Mouse (Mus musculus): Measurements from ENCODE around the gene Nr1h2. TPM values are rescaled to one million over a fixed set of nuclear protein-coding genes. Genes with fewer than 3 reads are reported as not detected.

The Nr1h2 gene
- polyA plus RNA-seq, 1 experiment from 2014 or later = 59.9 TPM

DNA sequence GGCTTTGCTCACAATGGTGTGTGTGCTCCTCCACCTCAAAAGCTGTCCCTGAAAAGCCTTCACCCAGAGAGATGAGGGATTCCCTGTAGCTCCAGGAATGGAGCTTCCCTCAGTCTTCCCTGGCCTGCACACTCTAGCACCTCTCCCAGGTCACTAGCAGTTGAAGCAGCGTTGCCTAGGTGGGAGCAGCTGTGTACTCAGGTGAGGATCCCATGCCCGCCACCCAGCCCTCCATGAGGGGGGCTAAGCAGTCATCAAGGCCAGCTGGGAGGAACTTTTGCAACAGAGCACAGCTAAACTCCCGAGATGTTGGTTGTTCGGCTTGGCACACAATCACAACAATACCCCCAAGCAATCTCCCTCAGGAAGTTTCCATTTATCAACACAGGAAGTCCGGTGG is 29.0 kb upstream of the Nr1h2 start:
- Histone ChIP-seq H3K36me3 (no peaks in the 10 kb centered on the region), H3K4me3 (no peak overlapping the region), H3K27me3 (ENCODE audit: insufficient read depth, poor library complexity, severe bottlenecking) (peaks cover 41% of the 10 kb centered on the region), H3K4me1 (peaks cover 3% of the 10 kb centered on the region; the same call in 1 of the 2 replicates), H3K27ac (no peak overlapping the region), H3K9me3 (no peaks in the 10 kb centered on the region)
- no peak for DNase-seq (ENCODE audit: low spot score)
- WGBS = 57% methylated on average over 5 of the region's 5 CpGs

DNA sequence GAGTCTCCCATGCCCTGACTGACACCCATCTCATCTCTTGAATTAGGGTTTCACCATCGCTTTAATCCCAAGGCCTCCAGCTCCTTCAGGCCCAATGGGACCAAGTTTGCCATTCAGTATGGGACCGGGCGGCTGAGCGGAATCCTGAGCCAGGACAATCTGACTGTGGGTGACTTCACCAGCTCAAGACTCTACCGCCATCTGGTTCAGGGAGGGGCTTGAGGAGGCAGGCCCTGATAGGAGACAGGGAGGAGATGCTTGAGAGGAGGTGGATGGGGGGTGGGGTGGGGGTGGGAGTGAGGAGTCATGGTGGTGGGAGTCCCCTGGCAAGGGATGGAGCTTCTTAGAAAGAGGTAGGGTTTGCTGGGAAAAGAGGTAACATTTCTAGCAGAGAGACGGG is 27.9 kb upstream of the Nr1h2 start:
- H3K4me3 ChIP-seq = no peak overlapping the region
- 47% methylated on average over 6 of the region's 6 CpGs for WGBS
- DNase-seq (ENCODE audit: low spot score) = no peak
- peaks cover 3% of the 10 kb centered on the region; the same call in 1 of the 2 replicates for H3K4me1 ChIP-seq
- peaks cover 30% of the 10 kb centered on the region for H3K27me3 ChIP-seq (ENCODE audit: insufficient read depth, poor library complexity, severe bottlenecking)
- H3K9me3 ChIP-seq = no peaks in the 10 kb centered on the region
- no peaks in the 10 kb centered on the region for H3K36me3 ChIP-seq
- no peak overlapping the region for H3K27ac ChIP-seq

DNA sequence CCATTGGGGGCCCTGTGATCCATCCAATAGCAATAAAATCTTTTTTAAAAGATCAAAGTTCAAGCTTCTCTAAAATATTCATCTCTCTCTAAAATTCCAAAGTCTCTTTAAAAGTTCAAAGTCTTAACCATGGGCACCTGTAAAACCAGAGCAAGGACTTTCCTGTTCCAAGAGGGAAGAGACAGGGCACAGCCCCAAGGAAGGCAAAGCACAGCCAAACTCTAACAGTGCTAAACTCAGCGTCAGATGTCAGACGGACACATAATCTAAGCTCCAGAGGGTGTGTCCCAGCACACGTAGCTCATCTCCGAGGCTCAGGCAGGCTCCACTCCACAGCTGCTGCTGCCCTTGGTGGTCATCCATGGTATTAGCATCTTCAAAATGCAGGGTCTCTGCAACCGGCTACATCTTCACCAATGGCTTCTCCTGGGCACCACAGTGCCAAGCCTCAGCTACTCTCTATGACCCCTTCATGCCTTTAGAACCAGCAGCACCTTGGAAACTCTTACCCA is 22.6 kb upstream of the Nr1h2 start:
- 37% methylated on average over 5 of the region's 5 CpGs for WGBS
- DNase-seq (ENCODE audit: low spot score) = no peak
- H3K27me3 ChIP-seq (ENCODE audit: insufficient read depth, poor library complexity, severe bottlenecking) = peaks cover 5% of the 10 kb centered on the region; the same call in 1 of the 2 replicates
- H3K4me1 ChIP-seq = no peaks in the 10 kb centered on the region
- no peak overlapping the region for H3K4me3 ChIP-seq
- no peaks in the 10 kb centered on the region for H3K9me3 ChIP-seq
- no peak overlapping the region for H3K27ac ChIP-seq
- H3K36me3 ChIP-seq = no peaks in the 10 kb centered on the region

DNA sequence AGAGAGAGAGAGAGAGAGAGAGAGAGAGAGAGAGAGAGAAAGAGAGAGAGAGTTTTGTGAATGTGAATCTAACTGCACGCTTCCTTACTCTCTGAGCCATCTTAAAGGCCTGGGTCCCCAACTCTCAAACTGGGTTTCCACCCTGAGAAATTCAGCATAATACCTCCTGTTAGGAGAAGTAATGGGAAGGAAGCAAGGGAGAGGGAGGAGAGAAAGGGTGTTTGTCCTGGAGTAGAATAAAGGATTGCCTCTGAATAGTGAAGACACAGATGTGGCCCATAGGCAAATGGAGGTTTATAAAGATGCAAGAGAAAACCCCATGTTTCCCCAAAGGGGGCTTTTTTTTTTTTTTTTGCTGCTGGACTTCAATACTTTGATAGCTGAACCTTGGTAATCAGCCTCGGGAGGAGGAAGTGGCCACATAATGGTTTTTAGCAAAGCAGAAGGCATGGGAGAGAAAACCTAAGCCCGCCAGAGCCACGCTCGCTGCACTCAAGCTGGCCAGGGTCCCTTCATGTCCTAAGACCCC is 19.3 kb upstream of the Nr1h2 start:
- WGBS = 70% methylated on average over 5 of the region's 5 CpGs
- Histone ChIP-seq H3K36me3 (no peaks in the 10 kb centered on the region), H3K4me3 (no peak overlapping the region), H3K4me1 (no peaks in the 10 kb centered on the region), H3K27me3 (ENCODE audit: insufficient read depth, poor library complexity, severe bottlenecking) (peaks cover 5% of the 10 kb centered on the region; the same call in 1 of the 2 replicates), H3K9me3 (no peaks in the 10 kb centered on the region), H3K27ac (no peak overlapping the region)
- no peak for DNase-seq (ENCODE audit: low spot score)

DNA sequence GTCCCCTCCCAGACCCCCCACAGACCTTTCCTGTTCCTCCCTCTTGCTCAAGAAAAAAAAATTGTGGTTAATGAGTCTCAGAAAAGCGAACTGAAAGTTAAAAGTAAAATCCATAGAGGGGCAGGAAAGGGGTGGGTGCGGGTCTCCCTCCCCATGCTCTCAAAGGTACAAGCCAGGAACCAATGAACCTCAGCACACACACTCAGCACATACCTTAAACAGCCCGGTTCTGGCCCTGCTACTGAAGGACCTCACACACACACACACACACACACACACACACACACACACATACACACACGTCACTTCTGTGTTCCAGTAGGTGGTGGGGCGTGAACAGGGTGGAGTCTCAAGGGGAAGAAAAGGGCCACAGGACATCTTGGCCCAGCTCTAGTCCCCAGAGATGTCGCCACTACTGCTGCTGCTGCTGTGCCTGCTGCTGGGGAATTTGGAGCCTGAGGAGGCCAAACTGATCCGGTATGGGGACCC is 18.5 kb upstream of the Nr1h2 start, which contains the start of gene Napsa:
Napsa (plus strand) TSS at position 168 of the 489 bp plus-strand sequence.
- Histone ChIP-seq H3K36me3 (no peaks in the 10 kb centered on the region), H3K27me3 (ENCODE audit: insufficient read depth, poor library complexity, severe bottlenecking) (peaks cover 5% of the 10 kb centered on the region; the same call in 1 of the 2 replicates)

DNA sequence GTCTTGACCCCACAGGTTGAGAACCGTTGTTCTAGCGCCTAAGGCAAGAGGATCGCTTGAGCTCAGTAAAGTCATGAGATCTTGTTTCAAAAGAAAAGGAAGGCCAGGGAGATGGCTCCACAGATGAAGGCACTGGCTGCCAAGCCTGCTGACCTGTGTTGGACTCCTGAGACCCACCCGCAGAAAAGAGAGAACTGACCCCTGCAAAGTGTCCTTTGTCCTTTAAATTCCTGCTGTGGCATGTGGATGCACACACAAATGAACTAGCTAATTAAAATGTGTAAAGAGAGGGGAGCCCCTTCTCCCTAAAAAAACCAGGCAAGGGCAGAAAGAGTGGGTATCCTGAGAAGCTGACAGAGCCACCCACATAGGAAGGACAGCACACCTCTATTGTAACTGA is 18.1 kb upstream of the Nr1h2 start:
- Histone ChIP-seq H3K27ac (no peak overlapping the region), H3K4me3 (no peak overlapping the region), H3K9me3 (no peaks in the 10 kb centered on the region), H3K4me1 (no peaks in the 10 kb centered on the region), H3K27me3 (ENCODE audit: insufficient read depth, poor library complexity, severe bottlenecking) (peaks cover 5% of the 10 kb centered on the region; the same call in 1 of the 2 replicates), H3K36me3 (no peaks in the 10 kb centered on the region)
- WGBS = 81% methylated on average over 4 of the region's 4 CpGs
- DNase-seq (ENCODE audit: low spot score) = no peak

More for the DNA sequence above, 18.5 kb upstream of the Nr1h2 start, which contains the start of gene Napsa:
- no peak for DNase-seq (ENCODE audit: low spot score)
- Histone ChIP-seq H3K4me3 (no peak within 1 kb of the TSS), H3K4me1 (no peaks in the 10 kb centered on the region), H3K9me3 (no peaks in the 10 kb centered on the region), H3K27ac (no peak within 1 kb of the TSS)
- WGBS = 42% methylated on average over 7 of the region's 7 CpGs

DNA sequence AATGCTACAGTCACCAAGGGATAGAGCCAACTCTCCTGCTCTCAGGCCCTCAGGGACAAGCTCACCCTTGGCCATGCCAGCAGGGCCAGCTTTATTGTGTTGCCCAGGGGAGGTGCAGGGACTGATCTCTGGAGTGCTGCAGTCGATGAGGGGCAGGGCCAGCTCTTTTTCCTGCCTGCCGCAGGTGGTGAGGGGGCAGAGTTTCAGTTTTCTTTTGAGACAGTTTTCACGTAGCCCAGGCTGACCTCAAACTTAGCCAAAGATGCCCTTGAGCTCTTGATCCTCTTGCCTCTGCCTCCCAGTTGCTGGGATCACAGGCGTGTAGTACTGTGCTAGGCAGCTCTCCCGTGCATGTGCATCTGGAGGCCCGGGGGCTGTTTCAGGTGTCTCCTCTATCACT is 17.2 kb upstream of the Nr1h2 start:
- no peak overlapping the region for H3K27ac ChIP-seq
- peaks cover 7% of the 10 kb centered on the region; the same call in 1 of the 2 replicates for H3K27me3 ChIP-seq (ENCODE audit: insufficient read depth, poor library complexity, severe bottlenecking)
- H3K4me1 ChIP-seq = no peaks in the 10 kb centered on the region
- WGBS = 72% methylated on average over 6 of the region's 6 CpGs
- DNase-seq (ENCODE audit: low spot score) = no peak
- no peak overlapping the region for H3K4me3 ChIP-seq
- H3K9me3 ChIP-seq = no peaks in the 10 kb centered on the region
- no peaks in the 10 kb centered on the region for H3K36me3 ChIP-seq

DNA sequence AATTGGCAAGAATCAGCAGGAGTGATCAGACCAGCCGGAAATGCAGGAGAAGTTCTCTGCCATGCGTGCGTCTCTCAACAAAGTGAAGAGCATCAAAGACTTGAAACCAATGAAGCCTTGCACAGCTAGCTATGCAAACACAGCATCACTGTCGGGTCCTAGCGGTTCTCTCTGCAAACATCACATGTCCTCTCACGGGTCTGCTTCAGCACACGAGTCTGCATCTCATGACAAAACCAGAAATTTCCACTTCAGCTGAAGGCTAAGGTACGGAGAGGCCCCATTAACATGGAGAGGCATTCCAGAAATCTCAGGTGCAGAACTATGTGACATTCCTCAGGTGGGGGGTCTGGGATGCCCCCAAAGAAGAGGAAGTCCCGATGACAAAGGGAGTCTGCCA is 15.1 kb upstream of the Nr1h2 start:
- no peak for DNase-seq (ENCODE audit: low spot score)
- no peaks in the 10 kb centered on the region for H3K4me1 ChIP-seq
- no peak overlapping the region for H3K4me3 ChIP-seq
- WGBS = 71% methylated on average over 9 of the region's 9 CpGs
- H3K36me3 ChIP-seq = no peaks in the 10 kb centered on the region
- H3K9me3 ChIP-seq = no peaks in the 10 kb centered on the region
- H3K27me3 ChIP-seq (ENCODE audit: insufficient read depth, poor library complexity, severe bottlenecking) = peaks cover 15% of the 10 kb centered on the region; the same call in 1 of the 2 replicates
- no peak overlapping the region for H3K27ac ChIP-seq

DNA sequence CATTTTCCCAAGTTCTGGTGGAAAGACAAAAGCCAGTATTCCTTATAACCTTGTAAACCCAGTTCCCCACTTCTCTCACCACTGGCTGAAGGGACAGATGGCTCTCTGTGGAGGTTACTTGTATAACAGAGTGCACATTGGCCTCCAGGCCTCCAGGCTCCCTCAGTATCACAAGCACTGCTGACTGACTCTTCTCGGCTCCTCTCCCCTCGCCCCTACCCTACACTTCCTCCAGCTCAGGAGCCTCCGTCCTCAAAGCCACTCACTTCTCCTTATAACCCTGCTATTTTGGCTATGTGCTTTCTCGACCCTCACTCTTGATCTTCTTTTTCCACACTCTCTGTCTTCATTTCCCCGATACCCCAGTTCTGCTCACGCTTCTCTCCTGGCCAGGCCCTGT is 11.7 kb upstream of the Nr1h2 start:
- Histone ChIP-seq H3K27ac (no peak overlapping the region), H3K4me1 (no peaks in the 10 kb centered on the region), H3K4me3 (no peak overlapping the region), H3K36me3 (no peaks in the 10 kb centered on the region), H3K9me3 (no peaks in the 10 kb centered on the region), H3K27me3 (ENCODE audit: insufficient read depth, poor library complexity, severe bottlenecking) (peaks cover 9% of the 10 kb centered on the region; the same call in 1 of the 2 replicates)
- no peak for DNase-seq (ENCODE audit: low spot score)
- 58% methylated on average over 6 of the region's 6 CpGs for WGBS

DNA sequence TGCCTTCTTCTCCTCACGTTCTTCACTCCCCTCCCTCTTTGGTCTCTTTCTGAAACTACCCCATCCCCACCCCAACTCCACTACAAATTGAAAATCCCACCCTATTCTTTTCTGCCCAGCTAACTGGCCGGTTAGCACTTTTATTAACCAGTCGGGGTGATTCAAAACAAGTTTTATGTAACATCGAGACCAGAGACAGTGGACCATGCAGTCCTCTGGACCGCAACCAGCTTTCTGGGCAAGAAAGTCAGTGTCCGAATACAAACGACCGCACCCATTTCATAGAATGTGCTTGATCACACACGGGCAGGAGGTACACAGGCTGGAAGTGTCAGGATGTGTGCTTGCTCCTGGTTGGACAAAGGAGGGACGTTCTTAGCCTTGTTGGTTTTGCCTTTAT is 10.7 kb upstream of the Nr1h2 start:
- Histone ChIP-seq H3K36me3 (no peaks in the 10 kb centered on the region), H3K4me3 (no peak overlapping the region), H3K27me3 (ENCODE audit: insufficient read depth, poor library complexity, severe bottlenecking) (peaks cover 9% of the 10 kb centered on the region; the same call in 1 of the 2 replicates), H3K27ac (no peak overlapping the region), H3K9me3 (no peaks in the 10 kb centered on the region), H3K4me1 (no peaks in the 10 kb centered on the region)
- no peak for DNase-seq (ENCODE audit: low spot score)
- 76% methylated on average over 10 of the region's 10 CpGs for WGBS

DNA sequence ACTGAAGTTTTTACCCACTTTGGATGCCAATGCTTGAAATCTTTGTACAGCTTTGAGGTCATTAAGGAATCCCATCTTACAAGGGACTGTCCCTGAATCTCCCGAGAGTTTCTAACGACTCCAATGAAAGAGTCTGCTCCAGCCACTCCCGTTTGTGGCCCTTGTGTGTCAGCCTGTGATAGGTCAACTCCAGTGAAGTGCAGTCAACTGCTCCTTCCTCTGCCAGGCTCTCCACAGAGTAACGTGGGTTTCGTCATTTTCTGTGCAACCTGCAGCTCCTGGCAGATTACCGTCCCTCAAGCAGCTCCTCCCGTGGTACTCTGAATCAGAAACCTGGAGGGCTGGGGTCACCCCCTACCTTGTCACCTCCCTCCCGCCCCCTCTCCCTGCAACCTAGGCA is 9.5 kb upstream of the Nr1h2 start:
- no peak for DNase-seq (ENCODE audit: low spot score)
- 41% methylated on average over 8 of the region's 8 CpGs for WGBS

DNA sequence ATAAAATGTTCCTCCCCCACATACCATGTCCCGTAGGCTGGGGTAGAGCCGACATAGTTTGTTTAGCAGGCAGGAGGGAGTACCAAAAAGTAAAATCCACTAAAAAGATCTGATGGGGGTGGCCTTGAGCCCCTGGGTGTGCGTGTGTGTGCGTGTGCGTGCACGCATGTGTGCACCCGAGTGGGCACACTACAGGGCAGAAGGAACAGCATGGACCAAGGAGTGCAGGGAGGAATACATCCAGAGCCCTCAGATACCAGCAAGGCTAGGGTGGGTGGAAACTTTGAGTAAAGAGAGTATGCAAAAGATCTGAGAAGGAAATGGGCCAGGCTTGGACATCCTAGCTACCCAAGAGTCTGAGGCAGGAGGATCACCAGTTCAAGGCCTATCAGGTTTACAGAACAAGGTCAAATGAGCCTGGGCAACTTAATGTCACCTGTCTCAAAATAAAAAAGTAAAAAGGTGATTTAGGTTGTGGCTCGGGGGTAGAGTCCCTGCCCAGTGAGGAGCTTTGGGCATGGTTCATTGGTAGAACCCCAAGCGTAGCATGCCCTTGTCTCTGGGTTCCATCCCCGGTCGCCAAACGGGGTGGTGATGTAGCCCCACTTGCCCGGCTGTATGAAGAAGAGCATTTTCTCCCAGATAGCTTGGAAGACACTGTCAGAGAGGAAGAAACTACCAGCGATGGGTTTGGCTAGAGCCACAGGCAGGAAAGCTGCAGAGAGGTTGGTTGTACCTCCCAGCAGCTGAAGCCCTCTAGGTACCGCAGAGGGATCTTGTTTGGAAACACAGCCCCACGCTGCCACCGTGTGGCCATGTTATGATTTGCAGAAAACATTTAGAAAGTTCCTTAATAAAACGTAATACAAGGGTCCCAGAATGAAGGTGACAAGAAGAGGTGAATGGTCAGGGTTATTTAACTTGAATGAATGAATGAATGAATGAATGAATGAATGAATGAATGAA is 7.0 kb upstream of the Nr1h2 start:
- Histone ChIP-seq H3K27ac (no peak overlapping the region), H3K4me3 (no peak overlapping the region), H3K9me3 (no peaks in the 10 kb centered on the region), H3K4me1 (no peaks in the 10 kb centered on the region), H3K27me3 (ENCODE audit: insufficient read depth, poor library complexity, severe bottlenecking) (0 out of 2 replicates have a peak, but pooled peaks cover 10% of the 10 kb centered on the region), H3K36me3 (no peaks in the 10 kb centered on the region)
- 52% methylated on average over 18 of the region's 18 CpGs for WGBS
- DNase-seq (ENCODE audit: low spot score) = no peak

More for the DNA sequence above, 9.5 kb upstream of the Nr1h2 start:
- Histone ChIP-seq H3K27ac (no peak overlapping the region), H3K27me3 (ENCODE audit: insufficient read depth, poor library complexity, severe bottlenecking) (peaks cover 12% of the 10 kb centered on the region; the same call in 1 of the 2 replicates), H3K9me3 (no peaks in the 10 kb centered on the region), H3K36me3 (no peaks in the 10 kb centered on the region), H3K4me1 (no peaks in the 10 kb centered on the region), H3K4me3 (no peak overlapping the region)

DNA sequence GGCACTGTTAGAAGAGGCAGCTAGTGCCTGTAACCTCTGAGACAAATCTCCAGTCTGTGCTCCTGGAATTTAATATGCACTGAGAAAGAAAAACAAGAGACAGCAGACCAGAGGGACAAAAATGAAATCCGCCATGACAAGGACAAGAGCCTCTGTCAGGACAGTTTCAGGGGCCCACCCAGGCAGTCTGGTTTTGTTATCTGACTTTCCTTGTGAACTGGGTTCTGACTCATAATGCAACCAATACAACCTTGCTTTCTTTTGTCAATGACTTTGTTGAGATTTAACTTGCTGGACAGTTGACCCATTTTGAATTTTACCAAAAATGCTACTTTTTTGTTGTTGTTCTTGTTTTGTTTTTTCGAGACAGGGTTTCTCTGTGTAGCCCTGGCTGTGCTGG is 3.9 kb upstream of the Nr1h2 start:
- WGBS = 63% methylated on average over 2 of the region's 2 CpGs
- H3K4me1 ChIP-seq = peaks cover 8% of the 10 kb centered on the region
- H3K27me3 ChIP-seq (ENCODE audit: insufficient read depth, poor library complexity, severe bottlenecking) = 0 out of 2 replicates have a peak, but pooled peaks cover 11% of the 10 kb centered on the region
- no peak overlapping the region for H3K27ac ChIP-seq
- no peak for DNase-seq (ENCODE audit: low spot score)
- no peaks in the 10 kb centered on the region for H3K36me3 ChIP-seq
- no peak overlapping the region for H3K4me3 ChIP-seq
- no peaks in the 10 kb centered on the region for H3K9me3 ChIP-seq

Measured in heart, embryonic 10.5 days (tissue).